Mouse (Mus musculus) frontal cortex, postnatal 36 days (tissue): Measurements from ENCODE around the gene Ccdc40.

Experiments
- DNase-seq, 2 experiments: peaks; one replicate each; pipeline ENCODE4 v3.0.0; 2022; ENCODE audit warnings: low spot score in 2 of 2

Gene Ccdc40

GRCm38 (mm10) chr11:119228091-119228781 lies at the start of gene Ccdc40, which contains the start of gene Tbc1d16:
Gene Ccdc40, plus strand, starts transcription at chr11:119228572.
Gene Tbc1d16, minus strand, starts transcription at chr11:119228499.
- DNase-seq = peak in 1 of 2 experiments; percentile 44

- no peak for DNase-seq
Measured at GRCm38 (mm10) chr11:119180824-119181582, 47.4 kb upstream of the Ccdc40 start.

- DNase-seq = no peak
Measured at GRCm38 (mm10) chr11:119181861-119182395, 46.4 kb upstream of the Ccdc40 start.

GRCm38 (mm10) chr11:119183684-119184310 lies 44.6 kb upstream of the Ccdc40 start:
- DNase-seq = no peak

- DNase-seq = no peak
Measured at GRCm38 (mm10) chr11:119186381-119186780, 42.0 kb upstream of the Ccdc40 start.

GRCm38 (mm10) chr11:119186989-119187799 lies 41.2 kb upstream of the Ccdc40 start:
- DNase-seq = peak; percentile 70 to 71

GRCm38 (mm10) chr11:119187800-119188197 lies 40.6 kb upstream of the Ccdc40 start:
- DNase-seq = no peak

- DNase-seq = no peak
Measured at GRCm38 (mm10) chr11:119188389-119188788, 40.0 kb upstream of the Ccdc40 start.

GRCm38 (mm10) chr11:119189319-119189718 lies 39.1 kb upstream of the Ccdc40 start:
- DNase-seq = no peak

- DNase-seq = peak; percentile 50 to 54
Measured at GRCm38 (mm10) chr11:119190498-119190897, 37.9 kb upstream of the Ccdc40 start.

- no peak for DNase-seq
Measured at GRCm38 (mm10) chr11:119191606-119192081, 36.7 kb upstream of the Ccdc40 start.

GRCm38 (mm10) chr11:119192176-119192575 lies 36.2 kb upstream of the Ccdc40 start:
- no peak for DNase-seq

- no peak for DNase-seq
Measured at GRCm38 (mm10) chr11:119192605-119193004, 35.8 kb upstream of the Ccdc40 start.

- no peak for DNase-seq
Measured at GRCm38 (mm10) chr11:119197618-119198563, 30.5 kb upstream of the Ccdc40 start.

- DNase-seq = peak; percentile 73 to 85
Measured at GRCm38 (mm10) chr11:119198564-119199232, 29.7 kb upstream of the Ccdc40 start.

GRCm38 (mm10) chr11:119199233-119199601 lies 29.2 kb upstream of the Ccdc40 start:
- no peak for DNase-seq

GRCm38 (mm10) chr11:119203423-119203822 lies 24.9 kb upstream of the Ccdc40 start:
- no peak for DNase-seq

GRCm38 (mm10) chr11:119205738-119206137 lies 22.6 kb upstream of the Ccdc40 start:
- DNase-seq = no peak

GRCm38 (mm10) chr11:119206562-119206961 lies 21.8 kb upstream of the Ccdc40 start:
- peak; percentile 58 to 73 for DNase-seq

- DNase-seq = no peak
Measured at GRCm38 (mm10) chr11:119207986-119208385, 20.4 kb upstream of the Ccdc40 start.
